Mouse (Mus musculus) forebrain, embryonic 13.5 days (tissue): ENCODE measurements around the gene 5730596B20Rik. TPM values are rescaled to one million over a fixed set of nuclear protein-coding genes. Genes with fewer than 3 reads are reported as not detected.

ENCODE experiments used
- ATAC-seq: fragments of 200-750 bp; cut with Nextera tagmentation; 2 replicates; pipeline ENCODE4 v1.8.0; 2017
- H3K27ac ChIP-seq: fragments of 300-500 bp; sonication (generic); 2 replicates; pipeline ENCODE4 v1.5.1; 2015; ENCODE audit warnings: inconsistent platforms, mild to moderate bottlenecking, moderate library complexity
- H3K27me3 ChIP-seq: fragments of 300-500 bp; sonication (generic); 2 replicates; pipeline ENCODE4 v1.6.1; 2015; ENCODE audit warnings: mild to moderate bottlenecking, inconsistent platforms
- H3K36me3 ChIP-seq: fragments of 300-500 bp; sonication (generic); 2 replicates; pipeline ENCODE4 v1.6.1; 2015; ENCODE audit warnings: mild to moderate bottlenecking, inconsistent platforms; ENCODE audit not compliant: poor library complexity, severe bottlenecking
- H3K4me1 ChIP-seq: fragments of 300-500 bp; sonication (generic); 2 replicates; pipeline ENCODE4 v1.6.1; 2015; ENCODE audit warnings: inconsistent platforms
- H3K4me2 ChIP-seq: fragments of 300-500 bp; sonication (generic); 2 replicates; pipeline ENCODE4 v1.6.1; 2015; ENCODE audit warnings: inconsistent platforms, mild to moderate bottlenecking, moderate library complexity
- H3K4me3 ChIP-seq: fragments of 300-500 bp; sonication (generic); 2 replicates; pipeline ENCODE4 v1.5.1; 2015; ENCODE audit warnings: mild to moderate bottlenecking, inconsistent platforms
- H3K9ac ChIP-seq: fragments of 300-500 bp; sonication (generic); 2 replicates; pipeline ENCODE4 v1.6.1; 2015; ENCODE audit warnings: mild to moderate bottlenecking, inconsistent platforms
- H3K9me3 ChIP-seq: fragments of 300-500 bp; sonication (generic); replicated peaks from 2 replicates; pipeline ENCODE4 v1.6.1; 2016; ENCODE audit warnings: inconsistent platforms
- WGBS: fragments of 180-500 bp; shearing (Covaris S2); methylation state at CpG from one replicate; pipeline ENCODE4 v1.1.7; 2015; 5-methylcytosine and 5-hydroxymethylcytosine counted together
- polyA plus RNA-seq: library from polyadenylated mRNA; unstranded; fragments of >200 nt; fragmentation: Nextera tagmentation; extraction: Ambion mirVana; gene quantifications from 2 replicates; pipeline ENCODE4 v1.2.1, GENCODE M21; 2015

The 5730596B20Rik gene
- polyA plus RNA-seq, 1 experiment from 2014 or later: not detected

- H3K4me2 ChIP-seq: no peak overlapping the region
- no peaks in the 10 kb centered on the region for H3K36me3 ChIP-seq
- no peaks in the 10 kb centered on the region for H3K9me3 ChIP-seq
- no peak overlapping the region for H3K27ac ChIP-seq
- no peaks in the 10 kb centered on the region for H3K4me1 ChIP-seq
- 6% methylated on average over 1 of the region's 1 CpGs for WGBS
- H3K27me3 ChIP-seq: peaks cover 100% of the 10 kb centered on the region
- H3K4me3 ChIP-seq: no peak overlapping the region
- no peak for ATAC-seq
- no peak overlapping the region for H3K9ac ChIP-seq
These were observed 5.5 kb downstream of the 5730596B20Rik start for GRCm38 (mm10) chr6:52182793-52183192.

- H3K27me3 ChIP-seq: peaks cover 100% of the 10 kb centered on the region
- H3K27ac ChIP-seq: no peak overlapping the region
- H3K4me1 ChIP-seq: no peaks in the 10 kb centered on the region
- H3K4me2 ChIP-seq: no peak overlapping the region
- no peaks in the 10 kb centered on the region for H3K36me3 ChIP-seq
- no peak for ATAC-seq
- H3K4me3 ChIP-seq: no peak overlapping the region
- 7% methylated on average over 10 of the region's 10 CpGs for WGBS
- H3K9ac ChIP-seq: no peak overlapping the region
- H3K9me3 ChIP-seq: no peaks in the 10 kb centered on the region
These were observed 6.2 kb downstream of the 5730596B20Rik start for GRCm38 (mm10) chr6:52183311-52184080.

- Histone ChIP-seq H3K27me3 (peaks cover 100% of the 10 kb centered on the region), H3K9me3 (no peaks in the 10 kb centered on the region), H3K4me1 (no peaks in the 10 kb centered on the region), H3K36me3 (no peaks in the 10 kb centered on the region), H3K27ac (no peak overlapping the region), H3K9ac (no peak overlapping the region), H3K4me2 (no peak overlapping the region), H3K4me3 (no peak overlapping the region)
- 3% methylated on average over 6 of the region's 6 CpGs for WGBS
- ATAC-seq: no peak
These were observed 7.4 kb downstream of the 5730596B20Rik start for GRCm38 (mm10) chr6:52184668-52185067.

GRCm38 (mm10) chr6:52185222-52185621 is 7.9 kb downstream of the 5730596B20Rik start:
- ATAC-seq: no peak
- under 1% methylated on average over 19 of the region's 19 CpGs for WGBS

GRCm38 (mm10) chr6:52185834-52186233 is 8.5 kb downstream of the 5730596B20Rik start:
- H3K27ac ChIP-seq: no peak overlapping the region
- peaks cover 100% of the 10 kb centered on the region for H3K27me3 ChIP-seq
- WGBS: 6% methylated on average over 3 of the region's 3 CpGs
- H3K36me3 ChIP-seq: no peaks in the 10 kb centered on the region
- no peaks in the 10 kb centered on the region for H3K9me3 ChIP-seq
- H3K4me3 ChIP-seq: no peak overlapping the region
- no peak overlapping the region for H3K9ac ChIP-seq
- no peaks in the 10 kb centered on the region for H3K4me1 ChIP-seq
- ATAC-seq: no peak
- H3K4me2 ChIP-seq: no peak overlapping the region

More at GRCm38 (mm10) chr6:52185222-52185621, 7.9 kb downstream of the 5730596B20Rik start:
- Histone ChIP-seq H3K27ac (no peak overlapping the region), H3K9me3 (no peaks in the 10 kb centered on the region), H3K27me3 (peaks cover 100% of the 10 kb centered on the region), H3K4me2 (no peak overlapping the region), H3K4me3 (no peak overlapping the region), H3K9ac (no peak overlapping the region), H3K4me1 (no peaks in the 10 kb centered on the region), H3K36me3 (no peaks in the 10 kb centered on the region)

- ATAC-seq: no peak
- Histone ChIP-seq H3K9me3 (no peaks in the 10 kb centered on the region), H3K27me3 (peaks cover 100% of the 10 kb centered on the region), H3K36me3 (no peaks in the 10 kb centered on the region), H3K4me1 (peaks cover 6% of the 10 kb centered on the region), H3K27ac (no peak overlapping the region), H3K4me3 (no peak overlapping the region), H3K4me2 (no peak overlapping the region), H3K9ac (no peak overlapping the region)
- WGBS: 5% methylated on average over 1 of the region's 1 CpGs
These were observed 9.2 kb downstream of the 5730596B20Rik start for GRCm38 (mm10) chr6:52186500-52186899.

- H3K27ac ChIP-seq: no peak overlapping the region
These were observed 11.9 kb downstream of the 5730596B20Rik start for GRCm38 (mm10) chr6:52189172-52189591.

GRCm38 (mm10) chr6:52189909-52190308 is 12.6 kb downstream of the 5730596B20Rik start:
- Histone ChIP-seq H3K4me2 (no peak overlapping the region), H3K27ac (no peak overlapping the region), H3K9me3 (no peaks in the 10 kb centered on the region), H3K4me3 (no peak overlapping the region), H3K27me3 (peaks cover 100% of the 10 kb centered on the region), H3K4me1 (peaks cover 11% of the 10 kb centered on the region), H3K36me3 (no peaks in the 10 kb centered on the region), H3K9ac (no peak overlapping the region)
- 2% methylated on average over 8 of the region's 8 CpGs for WGBS
- ATAC-seq: no peak

More at GRCm38 (mm10) chr6:52189172-52189591, 11.9 kb downstream of the 5730596B20Rik start:
- 6% methylated on average over 5 of the region's 5 CpGs for WGBS
- H3K4me2 ChIP-seq: no peak overlapping the region
- no peaks in the 10 kb centered on the region for H3K36me3 ChIP-seq
- no peak overlapping the region for H3K4me3 ChIP-seq
- ATAC-seq: no peak
- H3K27me3 ChIP-seq: peaks cover 100% of the 10 kb centered on the region
- peaks cover 11% of the 10 kb centered on the region for H3K4me1 ChIP-seq
- no peaks in the 10 kb centered on the region for H3K9me3 ChIP-seq
- no peak overlapping the region for H3K9ac ChIP-seq

GRCm38 (mm10) chr6:52190410-52190809 is 13.1 kb downstream of the 5730596B20Rik start:
- no peak for ATAC-seq
- H3K9me3 ChIP-seq: no peaks in the 10 kb centered on the region
- H3K27ac ChIP-seq: no peak overlapping the region
- H3K27me3 ChIP-seq: peaks cover 100% of the 10 kb centered on the region
- H3K36me3 ChIP-seq: no peaks in the 10 kb centered on the region
- no peak overlapping the region for H3K4me2 ChIP-seq
- under 1% methylated on average over 23 of the region's 23 CpGs for WGBS
- H3K4me1 ChIP-seq: peaks cover 11% of the 10 kb centered on the region
- H3K9ac ChIP-seq: no peak overlapping the region
- H3K4me3 ChIP-seq: no peak overlapping the region

GRCm38 (mm10) chr6:52190906-52191810 is 13.9 kb downstream of the 5730596B20Rik start, which contains the start of gene Hoxa4:
Gene Hoxa4, minus strand, starts transcription at chr6:52191753.
- WGBS: 1% methylated on average over 91 of the region's 102 CpGs
- H3K27me3 ChIP-seq: peaks cover 100% of the 10 kb centered on the region
- H3K4me2 ChIP-seq: peak within 1 kb of the TSS; percentile 61
- H3K4me1 ChIP-seq: peaks cover 11% of the 10 kb centered on the region
- H3K27ac ChIP-seq: no peak within 1 kb of the TSS
- peak within 1 kb of the TSS; percentile 36 for H3K4me3 ChIP-seq
- 0 out of 2 replicates have a peak, but pooled peaks have one; percentile 6 for ATAC-seq
- H3K9me3 ChIP-seq: no peaks in the 10 kb centered on the region
- no peaks in the 10 kb centered on the region for H3K36me3 ChIP-seq
- H3K9ac ChIP-seq: no peak within 1 kb of the TSS

- Histone ChIP-seq H3K27me3 (peaks cover 100% of the 10 kb centered on the region), H3K36me3 (no peaks in the 10 kb centered on the region), H3K27ac (no peak overlapping the region), H3K9me3 (no peaks in the 10 kb centered on the region), H3K4me1 (peaks cover 11% of the 10 kb centered on the region), H3K9ac (no peak overlapping the region), H3K4me2 (peak overlapping the region; percentile 61), H3K4me3 (peak overlapping the region; percentile 36)
- ATAC-seq: peak; percentile 65
- WGBS: 1% methylated on average over 43 of the region's 55 CpGs
These were observed 14.7 kb downstream of the 5730596B20Rik start for GRCm38 (mm10) chr6:52191860-52192550.
